Comparison of ENCODE assay signal across 10 mouse cellular contexts in the genomic region with DNA sequence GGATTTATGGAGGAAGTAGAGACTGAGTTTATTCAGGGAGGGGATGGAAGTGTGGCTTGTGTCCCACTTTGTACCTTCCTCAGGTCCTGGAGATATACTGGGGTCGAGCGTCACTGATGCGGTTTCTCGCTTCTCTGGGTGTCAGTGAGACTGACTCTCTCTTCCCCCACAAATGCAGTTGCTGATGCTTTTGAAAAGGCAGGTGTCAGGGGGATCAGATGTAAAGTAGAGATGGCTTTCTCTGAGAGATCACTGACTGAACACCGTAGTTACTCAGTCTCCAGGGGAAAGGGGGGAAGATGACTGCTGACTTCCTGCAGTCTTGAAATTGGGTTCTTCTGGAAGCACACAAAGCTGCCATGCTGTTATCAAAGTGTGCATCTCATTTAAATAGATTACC.
"Had no signal": no experiment of that assay in that cellular context is flagged by ENCODE, and none has a peak within 500 bp of the region (broad histone marks: within the 10 kb centered on the region; RNA-seq: fewer than 3 reads in every experiment).

No protein-coding gene starts in this region.

- H3K36me3 ChIP-seq: limb, embryonic 13.5 days; neural tube, embryonic 12.5 days had no signal

- H3K27me3 ChIP-seq: limb, embryonic 13.5 days; neural tube, embryonic 12.5 days had no signal

- DNase-seq: kidney, adult 8-10 months; kidney, postnatal 25 days; left cerebral cortex, postnatal 4 days; lung, adult 18-20 months; retina, postnatal 1 day; right cerebral cortex, postnatal 4 days; spleen, adult 18-20 months had no signal

- H3K27ac ChIP-seq: limb, embryonic 13.5 days; liver, embryonic 14.5 days; neural tube, embryonic 12.5 days had no signal

- H3K4me3 ChIP-seq: limb, embryonic 13.5 days; neural tube, embryonic 12.5 days had no signal
